Mouse (Mus musculus): ENCODE data around the gene Wipi1. TPM values are rescaled to one million over a fixed set of nuclear protein-coding genes. Genes with fewer than 3 reads are reported as not detected.

Gene Wipi1
- polyA plus RNA-seq, 1 experiment from 2014 or later: 9.9 TPM

DNA sequence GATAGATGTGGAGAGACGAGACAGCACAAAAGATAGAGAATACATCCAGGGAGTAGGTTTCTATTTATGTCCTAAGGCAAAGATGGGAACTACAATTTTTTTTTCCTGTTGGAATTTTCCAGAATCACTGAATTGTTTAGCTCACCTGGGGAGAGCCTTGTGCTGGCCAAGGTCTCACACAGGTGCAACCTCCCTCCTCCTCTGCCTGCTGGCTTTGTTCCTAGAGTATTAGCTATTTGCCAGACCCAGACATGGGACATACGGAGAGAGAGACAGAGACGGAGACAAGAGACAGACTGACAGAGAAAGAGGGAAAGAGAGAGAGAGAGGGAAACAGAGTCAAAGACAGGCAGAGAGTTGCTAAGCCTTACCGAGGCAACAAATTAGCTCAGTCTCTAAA, 86.2 kb downstream of the Wipi1 start:
- Histone ChIP-seq H3K9ac (replicated peaks; ENCODE audit: low read length) (no peak overlapping the region), H3K4me3 (replicated peaks; ENCODE audit: low read depth, low read length) (no peak overlapping the region), H3K27ac (replicated peaks; ENCODE audit: low read depth, low read length) (no peak overlapping the region), H3K36me3 (ENCODE audit: control insufficient read depth, insufficient read depth, low read length) (no peaks in the 10 kb centered on the region), H3K27me3 (ENCODE audit: control insufficient read depth, insufficient read depth, low read length) (no peaks in the 10 kb centered on the region), H3K9me3 (ENCODE audit: control insufficient read depth, low read length) (no peaks in the 10 kb centered on the region), H3K4me2 (ENCODE audit: low read length) (no peak overlapping the region), H3K4me1 (ENCODE audit: control insufficient read depth, insufficient read depth, low read length) (no peaks in the 10 kb centered on the region)
- 94% methylated on average over 4 of the region's 4 CpGs for WGBS
- DNase-seq (no peak), ATAC-seq (ENCODE audit: low FRiP score, low TSS enrichment) (no peak)

GRCm38 (mm10) chr11:109524869-109525268, 86.9 kb downstream of the Wipi1 start:
- H3K27me3 ChIP-seq (ENCODE audit: control insufficient read depth, insufficient read depth, low read length): no peaks in the 10 kb centered on the region
- no peaks in the 10 kb centered on the region for H3K36me3 ChIP-seq (ENCODE audit: control insufficient read depth, insufficient read depth, low read length)
- DNase-seq: no peak
- no peaks in the 10 kb centered on the region for H3K4me1 ChIP-seq (ENCODE audit: control insufficient read depth, insufficient read depth, low read length)
- no peak overlapping the region for H3K27ac ChIP-seq (replicated peaks; ENCODE audit: low read depth, low read length)
- no peak overlapping the region for H3K4me2 ChIP-seq (ENCODE audit: low read length)
- no peak for ATAC-seq (ENCODE audit: low FRiP score, low TSS enrichment)
- 87% methylated on average over 5 of the region's 5 CpGs for WGBS
- H3K9ac ChIP-seq (replicated peaks; ENCODE audit: low read length): no peak overlapping the region
- H3K4me3 ChIP-seq (replicated peaks; ENCODE audit: low read depth, low read length): no peak overlapping the region
- no peaks in the 10 kb centered on the region for H3K9me3 ChIP-seq (ENCODE audit: control insufficient read depth, low read length)

Other genes with a start within 250 kb of the Wipi1 start
- gene Gna13, start 249.1 kb downstream of the Wipi1 start, polyA plus RNA-seq (2014; fragmentation: Nextera tagmentation; extraction: Ambion mirVana): 16.4 and 21.7 TPM in 2 replicates
- gene 9930022D16Rik, start 198.1 kb downstream of the Wipi1 start, polyA plus RNA-seq (2014; fragmentation: Nextera tagmentation; extraction: Ambion mirVana): not detected in 2 replicates
- gene Amz2, start 186.0 kb downstream of the Wipi1 start, polyA plus RNA-seq (2014; fragmentation: Nextera tagmentation; extraction: Ambion mirVana): 63.6 and 78.7 TPM in 2 replicates
- 1.3 and 2.7 TPM in 2 replicates for gene Arsg, start 138.6 kb downstream of the Wipi1 start, polyA plus RNA-seq (2014; fragmentation: Nextera tagmentation; extraction: Ambion mirVana)
- gene Slc16a6, start 138.4 kb downstream of the Wipi1 start, polyA plus RNA-seq (2014; fragmentation: Nextera tagmentation; extraction: Ambion mirVana): 2.8 and 3.1 TPM in 2 replicates
- gene Prkar1a, start 37.4 kb upstream of the Wipi1 start, polyA plus RNA-seq (2014; fragmentation: Nextera tagmentation; extraction: Ambion mirVana): 494 and 582 TPM in 2 replicates
- gene Fam20a, start 110.3 kb upstream of the Wipi1 start, polyA plus RNA-seq (2014; fragmentation: Nextera tagmentation; extraction: Ambion mirVana): 1.00 and 3.1 TPM in 2 replicates
- gene 1700012B07Rik, start 216.1 kb upstream of the Wipi1 start, polyA plus RNA-seq (2014; fragmentation: Nextera tagmentation; extraction: Ambion mirVana): not detected in 2 replicates